Mouse (Mus musculus): ENCODE results near the gene Gm47283. TPM values are rescaled to one million over a fixed set of nuclear protein-coding genes. Genes with fewer than 3 reads are reported as not detected.
"Not testable (repeated sequence)": the region's sequence is repeated elsewhere in the genome, so short reads cannot be mapped to it uniquely, and the experiment has no call there.

The Gm47283 gene
- not detected in 2 replicates for polyA plus RNA-seq (2016; fragmentation: Nextera tagmentation; extraction: Ambion mirVana)

DNA sequence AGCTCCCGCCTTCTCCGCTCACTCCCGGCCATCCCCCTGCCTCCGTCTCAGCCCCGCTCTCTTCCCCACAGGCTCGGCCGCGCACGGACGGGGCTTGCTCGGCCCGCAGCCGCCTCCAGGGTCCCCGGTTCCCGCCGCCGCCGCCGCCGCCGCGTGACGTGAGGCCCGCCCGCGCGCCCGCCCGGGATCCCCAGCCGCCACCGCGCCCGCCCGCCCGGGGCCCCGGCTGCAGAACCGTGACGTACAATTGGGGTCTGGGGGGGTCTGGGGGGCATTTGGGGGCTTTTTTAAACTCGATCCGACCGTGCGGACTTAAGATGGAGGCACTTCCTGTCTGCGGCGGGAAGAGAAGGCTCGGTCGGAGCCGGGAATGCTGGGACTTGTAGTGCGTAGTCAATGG lies at the start of gene Gm47283:
Gm47283 (plus strand) TSS at position 301 of the 400 bp plus-strand sequence.
- H3K4me1 ChIP-seq; H3K36me3 ChIP-seq; H3K27me3 ChIP-seq (ENCODE audit: insufficient read depth, poor library complexity, severe bottlenecking); H3K27ac ChIP-seq; DNase-seq (ENCODE audit: low spot score); H3K4me3 ChIP-seq; H3K9me3 ChIP-seq: not testable (repeated sequence)
- no CpG with 5 or more reads among the region's 48 CpGs for WGBS

DNA sequence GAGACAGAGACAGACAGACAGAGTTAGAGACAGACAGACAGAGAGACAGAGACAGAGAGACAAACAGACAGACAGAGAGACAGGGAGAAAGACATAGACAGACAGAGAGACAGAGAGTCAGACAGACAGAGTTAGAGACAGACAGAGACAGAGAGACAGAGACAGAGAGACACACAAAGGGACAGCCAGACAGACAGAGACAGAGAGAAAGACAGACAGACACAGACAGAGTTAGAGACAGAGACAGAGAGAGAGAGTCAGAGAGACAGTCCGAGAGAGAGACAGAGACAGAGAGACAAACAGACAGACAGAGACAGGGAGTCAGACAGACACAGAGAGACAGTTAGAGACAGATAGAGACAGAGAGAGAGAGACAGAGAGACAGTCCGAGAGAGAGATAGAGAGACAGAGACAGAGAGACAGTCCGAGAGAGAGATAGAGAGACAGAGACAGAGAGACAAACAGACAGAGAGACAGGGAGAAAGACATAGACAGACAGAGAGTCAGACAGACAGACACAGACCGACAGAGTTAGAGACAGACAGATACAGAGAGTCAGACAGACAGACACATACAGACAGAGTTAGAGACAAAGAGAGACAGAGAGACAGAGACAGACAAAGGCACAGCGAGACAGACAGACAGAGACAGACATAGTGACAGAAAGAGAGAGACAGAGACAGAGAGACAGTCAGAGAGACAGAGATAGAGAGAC lies 49.2 kb upstream of the Gm47283 start:
- not testable (repeated sequence) for DNase-seq (ENCODE audit: low spot score); H3K27ac ChIP-seq; H3K27me3 ChIP-seq (ENCODE audit: insufficient read depth, poor library complexity, severe bottlenecking); H3K4me1 ChIP-seq; H3K4me3 ChIP-seq
- H3K9me3 ChIP-seq: peaks cover 18% of the 10 kb centered on the region
- 63% methylated on average over 5 of the region's 5 CpGs for WGBS
- peaks cover 18% of the 10 kb centered on the region for H3K36me3 ChIP-seq

DNA sequence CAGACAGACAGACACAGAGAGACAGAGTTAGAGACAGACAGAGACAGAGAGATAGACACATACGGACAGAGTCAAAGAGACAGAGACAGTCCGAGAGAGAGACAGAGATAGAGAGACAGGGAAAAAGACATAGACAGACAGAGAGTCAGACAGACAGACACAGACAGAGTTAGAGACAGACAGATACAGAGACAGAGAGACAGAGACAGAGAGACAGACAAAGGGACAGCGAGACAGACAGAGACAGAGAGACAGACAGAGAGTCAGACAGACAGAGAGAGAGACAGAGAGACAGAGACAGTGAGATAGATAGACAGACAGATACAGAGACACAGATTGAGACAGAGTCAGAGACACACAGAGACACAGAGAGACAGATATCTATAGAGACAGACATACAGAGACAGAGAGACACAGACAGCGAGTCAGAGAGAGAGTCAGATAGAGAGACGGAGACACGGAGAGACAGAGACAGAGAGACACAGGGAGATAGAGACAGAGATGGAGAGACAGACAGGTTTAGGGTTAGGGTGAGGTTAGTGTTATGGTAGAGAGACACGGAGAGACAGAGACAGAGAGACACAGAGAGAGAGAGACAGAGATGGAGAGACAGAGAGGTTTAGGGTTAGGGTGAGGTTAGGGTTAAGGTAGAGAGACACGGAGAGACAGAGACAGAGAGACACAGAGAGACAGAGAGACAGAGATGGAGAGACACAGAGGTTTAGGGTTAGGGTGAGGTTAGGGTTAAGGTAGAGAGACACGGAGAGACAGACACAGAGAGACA lies 48.1 kb upstream of the Gm47283 start:
- H3K27me3 ChIP-seq (ENCODE audit: insufficient read depth, poor library complexity, severe bottlenecking); H3K27ac ChIP-seq; DNase-seq (ENCODE audit: low spot score); H3K4me3 ChIP-seq; H3K4me1 ChIP-seq: not testable (repeated sequence)
- peaks cover 24% of the 10 kb centered on the region for H3K36me3 ChIP-seq
- H3K9me3 ChIP-seq: peaks cover 24% of the 10 kb centered on the region
- 62% methylated on average over 4 of the region's 9 CpGs for WGBS

DNA sequence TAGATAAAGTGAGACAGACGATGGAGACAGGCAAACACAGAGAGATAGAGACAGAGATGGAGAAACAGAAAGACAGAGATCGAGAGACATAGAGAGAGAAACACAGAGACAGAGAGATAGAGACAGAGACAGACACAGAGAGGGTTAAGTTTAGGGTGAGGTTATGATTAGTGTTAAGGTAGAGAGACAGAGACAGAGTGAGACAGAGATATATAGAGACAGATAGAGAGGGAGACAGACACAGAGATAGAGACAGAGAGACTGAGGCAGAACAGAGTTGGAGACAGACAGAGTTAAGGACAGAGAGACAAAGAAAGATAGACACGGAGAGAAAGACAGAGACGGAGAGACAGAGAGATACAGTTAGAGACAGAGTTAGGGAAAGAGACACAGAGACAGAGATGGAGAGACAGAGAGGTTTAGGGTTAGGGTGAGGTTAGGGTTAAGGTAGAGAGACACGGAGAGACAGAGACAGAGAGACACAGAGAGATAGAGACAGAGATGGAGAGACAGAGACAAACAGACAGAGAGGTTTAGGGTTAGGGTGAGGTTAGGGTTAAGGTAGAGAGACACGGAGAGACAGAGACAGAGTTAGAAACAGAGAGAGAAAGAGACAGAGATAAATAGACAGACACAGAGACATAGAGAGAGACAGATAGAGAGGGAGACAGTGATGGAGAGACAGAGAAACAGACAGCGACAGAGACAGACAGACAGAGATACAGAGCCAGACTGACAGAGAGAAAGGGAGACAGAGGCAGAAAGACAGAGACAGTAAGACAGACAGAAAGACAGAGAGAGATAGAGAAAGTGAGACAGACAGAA lies 46.7 kb upstream of the Gm47283 start:
- peaks cover 38% of the 10 kb centered on the region for H3K36me3 ChIP-seq
- H3K27me3 ChIP-seq (ENCODE audit: insufficient read depth, poor library complexity, severe bottlenecking): no peaks in the 10 kb centered on the region
- no peaks in the 10 kb centered on the region for H3K4me1 ChIP-seq
- H3K9me3 ChIP-seq: peaks cover 38% of the 10 kb centered on the region
- H3K27ac ChIP-seq: no peak overlapping the region
- H3K4me3 ChIP-seq: no peak overlapping the region
- 58% methylated on average over 4 of the region's 7 CpGs for WGBS
- DNase-seq (ENCODE audit: low spot score): no peak

DNA sequence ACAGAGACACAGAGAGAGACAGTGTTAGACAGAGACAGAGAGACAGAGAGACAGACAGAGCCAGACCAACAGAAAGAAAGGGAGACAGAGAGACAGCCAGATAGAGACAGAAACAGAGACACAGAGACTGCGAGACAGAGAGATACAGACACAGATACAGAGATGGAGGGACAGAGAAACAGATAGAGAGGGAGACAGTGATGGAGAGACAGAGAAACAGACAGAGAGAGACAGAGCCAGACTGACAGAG lies 46.2 kb upstream of the Gm47283 start:
- no peaks in the 10 kb centered on the region for H3K27me3 ChIP-seq (ENCODE audit: insufficient read depth, poor library complexity, severe bottlenecking)
- DNase-seq (ENCODE audit: low spot score): no peak
- peaks cover 40% of the 10 kb centered on the region for H3K9me3 ChIP-seq
- 84% methylated on average over 1 of the region's 1 CpGs for WGBS
- H3K36me3 ChIP-seq: peaks cover 40% of the 10 kb centered on the region
- no peak overlapping the region for H3K27ac ChIP-seq
- no peaks in the 10 kb centered on the region for H3K4me1 ChIP-seq
- no peak overlapping the region for H3K4me3 ChIP-seq

DNA sequence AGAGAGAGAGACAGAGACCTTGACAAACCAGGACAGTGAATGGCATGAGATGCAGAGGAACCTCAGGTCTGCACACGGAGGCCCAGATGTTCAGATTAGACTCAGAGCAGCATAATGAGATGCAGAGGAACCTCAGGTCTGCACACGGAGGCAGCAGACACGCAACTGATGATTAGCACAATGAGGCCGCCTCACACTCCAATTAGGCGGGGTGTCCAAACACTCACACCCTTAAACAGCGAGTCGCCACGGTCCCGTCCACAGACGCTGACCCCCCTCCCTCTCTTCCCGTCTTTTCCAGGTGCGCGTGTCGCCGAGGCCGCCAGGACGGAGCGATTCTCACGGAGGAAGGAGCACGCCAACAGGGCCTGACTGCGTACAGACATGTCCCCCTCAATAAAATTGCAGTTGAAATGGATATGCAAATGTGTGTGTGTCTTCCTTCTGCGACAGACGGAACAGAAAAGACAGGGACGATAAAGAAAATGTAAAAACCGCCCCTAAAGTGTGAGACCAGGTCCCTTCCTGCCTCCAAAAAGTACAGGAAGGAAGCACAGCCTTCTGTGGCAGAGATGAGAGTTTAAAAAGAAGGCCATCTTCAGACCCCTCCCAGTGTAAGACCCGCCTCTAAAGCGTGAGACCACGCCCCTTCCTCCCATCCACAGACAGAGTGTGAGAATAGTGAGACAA lies 45.6 kb upstream of the Gm47283 start:
- H3K4me3 ChIP-seq; H3K27ac ChIP-seq; H3K27me3 ChIP-seq (ENCODE audit: insufficient read depth, poor library complexity, severe bottlenecking); H3K4me1 ChIP-seq: not testable (repeated sequence)
- Histone ChIP-seq H3K36me3 (peaks cover 40% of the 10 kb centered on the region), H3K9me3 (peaks cover 40% of the 10 kb centered on the region)
- 68% methylated on average over 28 of the region's 28 CpGs for WGBS
- DNase-seq (ENCODE audit: low spot score): peak; percentile 91

DNA sequence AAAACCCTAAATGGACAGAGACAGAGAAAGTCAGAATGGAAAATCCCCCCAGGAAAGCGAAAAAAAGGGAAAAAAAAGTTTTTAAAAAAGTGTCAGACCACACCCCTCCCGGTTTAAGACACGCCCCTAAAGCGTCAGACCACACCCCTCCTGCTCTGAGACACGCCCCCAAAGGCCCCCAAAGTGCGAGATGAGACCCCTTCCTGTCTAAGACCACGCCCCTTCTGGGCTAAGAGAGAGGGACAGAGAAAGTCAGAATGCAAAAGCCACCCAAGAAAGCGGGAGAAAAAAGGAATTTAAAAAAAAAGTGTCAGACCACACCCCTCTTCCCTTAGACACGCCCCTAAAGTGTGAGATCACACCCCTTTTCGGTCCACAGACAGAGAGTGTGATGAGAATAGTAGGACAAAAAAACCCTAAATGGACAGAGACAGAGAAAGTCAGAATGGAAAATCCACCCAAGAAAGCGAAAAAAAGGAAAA lies 45.0 kb upstream of the Gm47283 start:
- H3K27ac ChIP-seq; H3K27me3 ChIP-seq (ENCODE audit: insufficient read depth, poor library complexity, severe bottlenecking); H3K4me1 ChIP-seq; H3K4me3 ChIP-seq: not testable (repeated sequence)
- DNase-seq (ENCODE audit: low spot score): peak; percentile 82
- H3K9me3 ChIP-seq: peaks cover 46% of the 10 kb centered on the region
- 49% methylated on average over 11 of the region's 11 CpGs for WGBS
- H3K36me3 ChIP-seq: peaks cover 45% of the 10 kb centered on the region

DNA sequence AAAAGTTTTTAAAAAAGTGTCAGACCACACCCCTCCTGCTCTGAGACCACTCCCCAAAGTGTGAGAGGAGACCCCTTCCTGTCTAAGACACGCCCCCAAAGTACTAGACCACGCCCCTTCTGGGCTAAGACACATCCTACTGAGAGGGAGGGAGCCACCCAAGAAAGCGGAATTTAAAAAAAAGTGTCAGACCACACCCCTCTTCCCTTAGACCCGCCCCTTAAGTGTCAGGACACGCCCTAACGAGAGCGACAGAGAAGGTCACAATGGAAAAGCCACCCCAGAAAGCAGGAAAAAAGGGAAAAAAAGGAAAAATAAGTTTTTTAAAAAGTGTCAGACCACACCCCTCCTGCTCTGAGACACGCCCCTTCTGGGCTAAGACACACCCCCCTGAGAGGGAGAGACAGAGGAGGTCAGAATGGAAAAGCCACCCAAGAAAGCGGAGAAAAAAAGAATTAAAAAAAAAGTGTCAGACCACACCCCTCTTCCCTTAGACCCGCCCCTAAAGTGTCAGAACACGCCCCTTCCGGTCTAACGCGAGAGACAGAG lies 44.5 kb upstream of the Gm47283 start:
- WGBS: 48% methylated on average over 14 of the region's 14 CpGs
- peak; percentile 90 for DNase-seq (ENCODE audit: low spot score)
- no peak overlapping the region for H3K27ac ChIP-seq
- no peaks in the 10 kb centered on the region for H3K27me3 ChIP-seq (ENCODE audit: insufficient read depth, poor library complexity, severe bottlenecking)
- H3K9me3 ChIP-seq: peaks cover 48% of the 10 kb centered on the region
- peaks cover 46% of the 10 kb centered on the region for H3K36me3 ChIP-seq
- no peak overlapping the region for H3K4me3 ChIP-seq
- no peaks in the 10 kb centered on the region for H3K4me1 ChIP-seq

DNA sequence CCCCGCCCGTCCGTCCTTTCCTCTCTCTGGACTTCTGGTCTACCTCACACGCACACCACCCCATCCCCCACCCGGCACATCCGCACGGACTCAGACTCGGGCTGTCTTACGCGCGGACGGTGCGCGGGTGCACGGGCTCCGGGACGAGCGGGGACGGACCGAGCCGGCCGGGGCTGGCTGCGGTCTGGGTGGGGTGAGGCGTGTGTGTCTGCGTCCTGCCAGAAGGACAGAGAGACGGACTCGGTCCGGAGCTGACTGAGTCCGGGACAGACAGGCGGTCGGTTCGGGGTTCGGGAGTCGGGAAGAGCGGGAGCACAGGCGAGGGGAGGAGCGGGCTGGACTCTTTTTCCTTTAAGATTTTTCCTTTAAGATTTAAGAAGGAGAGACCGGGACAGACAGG lies 43.5 kb upstream of the Gm47283 start:
- peaks cover 52% of the 10 kb centered on the region for H3K36me3 ChIP-seq
- peaks cover 52% of the 10 kb centered on the region for H3K9me3 ChIP-seq

DNA sequence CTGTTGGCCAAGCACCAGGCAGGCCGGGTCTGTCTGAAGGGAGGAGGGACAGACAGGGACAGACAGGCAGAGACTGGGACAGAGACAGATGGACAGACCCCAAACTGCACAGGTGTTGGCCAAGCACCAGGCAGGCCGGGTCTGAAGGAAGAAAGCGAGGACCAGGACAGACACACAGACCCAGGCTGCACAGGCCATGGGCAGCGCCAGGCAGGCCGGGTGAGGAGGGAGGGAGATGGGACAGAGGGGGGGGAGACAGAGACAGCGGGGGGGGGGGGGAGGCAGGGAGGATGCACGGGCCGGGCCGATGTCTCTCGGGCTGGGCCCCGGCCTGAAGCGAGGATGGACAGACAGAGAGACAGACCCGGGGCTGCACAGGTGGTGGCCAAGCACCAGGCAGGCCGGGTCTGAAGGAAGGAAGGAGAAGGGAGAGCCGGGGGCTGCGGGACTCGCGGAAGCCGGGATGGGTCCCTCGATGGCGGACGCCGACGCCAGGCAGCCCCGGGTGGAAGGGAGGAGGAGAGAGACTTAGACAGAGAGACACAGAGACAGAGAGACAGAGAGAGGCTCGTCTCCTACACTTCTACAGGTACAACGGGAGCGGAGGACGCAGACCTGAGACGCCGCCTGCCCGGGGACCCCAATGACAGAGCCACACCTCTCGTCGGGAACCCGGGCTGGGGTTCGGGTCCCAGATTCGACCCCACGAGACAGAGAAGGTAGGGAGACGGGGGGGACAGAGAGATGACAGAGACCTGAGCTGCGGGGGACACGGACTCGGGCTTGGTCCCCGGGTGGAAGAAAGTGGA lies 42.9 kb upstream of the Gm47283 start:
- H3K4me3 ChIP-seq; H3K4me1 ChIP-seq; H3K27ac ChIP-seq; H3K27me3 ChIP-seq (ENCODE audit: insufficient read depth, poor library complexity, severe bottlenecking): not testable (repeated sequence)
- WGBS: 82% methylated on average over 42 of the region's 43 CpGs
- peak; percentile 86 for DNase-seq (ENCODE audit: low spot score)
- H3K36me3 ChIP-seq: peaks cover 52% of the 10 kb centered on the region
- H3K9me3 ChIP-seq: peaks cover 52% of the 10 kb centered on the region

More for the DNA sequence above, 43.5 kb upstream of the Gm47283 start:
- WGBS: 78% methylated on average over 38 of the region's 38 CpGs
- not testable (repeated sequence) for H3K27me3 ChIP-seq (ENCODE audit: insufficient read depth, poor library complexity, severe bottlenecking); H3K4me1 ChIP-seq; H3K4me3 ChIP-seq; H3K27ac ChIP-seq
- DNase-seq (ENCODE audit: low spot score): peak; percentile 88

DNA sequence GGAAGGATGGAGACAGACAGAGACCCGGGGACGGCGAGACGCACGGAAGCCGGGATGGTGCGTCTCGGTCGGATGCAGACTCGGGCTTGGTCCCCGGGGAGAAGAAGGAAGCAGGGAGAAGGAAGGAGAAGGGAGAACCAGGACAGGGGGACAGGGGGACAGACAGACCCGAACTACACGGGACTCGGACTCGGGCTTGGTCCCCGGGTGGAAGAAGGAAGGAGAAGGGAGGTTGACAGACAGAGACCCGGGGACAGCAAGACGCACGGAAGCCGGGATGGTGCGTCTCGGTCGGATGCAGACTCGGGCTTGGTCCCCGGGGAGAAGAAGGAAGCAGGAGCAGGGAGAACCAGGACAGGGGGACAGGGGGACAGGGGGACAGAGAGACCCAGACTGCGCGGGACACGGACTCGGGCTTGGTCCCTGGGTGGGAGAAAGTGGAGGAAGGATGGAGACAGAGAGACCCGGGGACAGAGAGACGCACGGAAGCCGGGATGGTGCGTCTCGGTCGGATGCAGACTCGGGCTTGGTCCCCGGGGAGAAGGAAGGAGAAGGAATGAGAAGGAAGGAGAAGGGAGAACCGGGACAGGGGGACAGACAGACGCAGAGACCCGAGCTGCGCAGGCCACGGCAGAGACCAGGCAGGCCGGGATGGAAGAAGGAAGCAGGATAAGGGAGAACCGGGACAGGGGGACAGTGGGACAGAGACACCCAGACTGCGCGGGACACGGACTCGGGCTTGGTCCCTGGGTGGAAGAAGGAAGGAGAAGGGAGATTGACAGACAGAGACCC lies 42.1 kb upstream of the Gm47283 start:
- peak; percentile 81 for DNase-seq (ENCODE audit: low spot score)
- Histone ChIP-seq H3K9me3 (peaks cover 52% of the 10 kb centered on the region), H3K36me3 (peaks cover 52% of the 10 kb centered on the region)
- H3K4me1 ChIP-seq; H3K27me3 ChIP-seq (ENCODE audit: insufficient read depth, poor library complexity, severe bottlenecking); H3K27ac ChIP-seq; H3K4me3 ChIP-seq: not testable (repeated sequence)
- 85% methylated on average over 49 of the region's 49 CpGs for WGBS

All from heart, embryonic 10.5 days (tissue).